Mouse (Mus musculus) adrenal gland, postnatal 4 days (tissue): ENCODE data around the gene Sfpq. TPM values are rescaled to one million over a fixed set of nuclear protein-coding genes. Genes with fewer than 3 reads are reported as not detected.

Source experiments
- total RNA-seq, 2 experiments: library from RNA; stranded (reverse); gene quantifications; 2 replicates each; pipeline ENCODE4 v1.2.3; 2021

The Sfpq gene
- total RNA-seq, 2 experiments from 2014 or later, result 282 to 365 TPM

Other genes with a start within 250 kb of the Sfpq start
- gene Zmym4, start 53.2 kb upstream of the Sfpq start, total RNA-seq, result 10 to 100 TPM; 63.6 to 74.4 TPM
- gene Zmym1, start 39.8 kb downstream of the Sfpq start, total RNA-seq, result 10 to 100 TPM; 13.3 to 13.9 TPM
- 10 to 100 TPM; 23.6 to 24.2 TPM for gene Zmym6, start 56.1 kb downstream of the Sfpq start, total RNA-seq
- 10 to 100 TPM; 12.8 to 18.1 TPM for gene Tmem35b, start 102.4 kb downstream of the Sfpq start, total RNA-seq
- 10 to 100 TPM; 14.8 to 16.1 TPM for gene Dlgap3, start 147.9 kb downstream of the Sfpq start, total RNA-seq
- gene Smim12, start 222.5 kb downstream of the Sfpq start, total RNA-seq, result 10 to 100 TPM; 36.9 to 40.2 TPM